Mouse (Mus musculus) gastrocnemius, adult 8-10 months (tissue): ENCODE measurements around the gene Pdzd2. TPM values are rescaled to one million over a fixed set of nuclear protein-coding genes. Genes with fewer than 3 reads are reported as not detected.

Experiments
- DNase-seq, 2 experiments: peaks; one replicate each; pipeline ENCODE4 v3.0.0; 2022; ENCODE audit warnings: low spot score in 2 of 2
- microRNA-seq: library from miRNA; unstranded; fragments of <30 nt; microRNA quantifications from one replicate; pipeline ENCODE4 v1.2.0, GENCODE M21; 2022
- total RNA-seq, 4 experiments: library from RNA; stranded (reverse); gene quantifications; 2 replicates each; pipeline ENCODE4 v1.2.4; 2022

Pdzd2 gene
- total RNA-seq, 4 experiments from 2014 or later: 12.9 to 17.2 (median 16.0) TPM

DNA sequence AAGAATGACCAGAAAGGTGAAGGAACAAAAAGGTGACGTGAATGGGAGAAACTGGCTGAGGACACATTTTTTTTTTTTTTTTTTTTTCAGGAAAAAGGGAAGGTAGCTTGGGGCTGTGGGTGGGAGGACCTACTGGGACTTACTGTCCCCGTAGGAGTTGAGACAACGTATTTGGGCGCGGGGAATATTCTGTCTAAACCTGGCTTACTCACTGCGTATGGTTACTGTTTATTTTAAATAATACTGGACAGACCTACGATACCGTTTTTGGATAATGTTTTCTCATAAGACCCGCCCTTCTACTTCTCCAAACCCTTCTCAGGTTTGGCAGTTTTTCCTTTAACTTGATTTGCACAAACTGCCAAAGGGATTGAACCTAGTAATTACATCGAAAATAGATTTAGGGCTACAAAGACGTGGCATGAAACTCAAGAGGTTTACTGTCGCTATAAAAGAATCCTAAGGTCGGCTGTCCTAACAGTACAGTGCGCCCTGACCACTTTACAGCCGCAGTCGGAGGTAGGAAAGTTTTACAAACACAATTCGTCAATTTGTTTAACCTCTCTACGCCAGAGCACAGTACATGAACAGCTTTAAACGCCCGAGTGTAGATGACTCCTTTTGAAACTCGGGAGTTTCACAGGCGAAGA is 419.2 kb downstream of the Pdzd2 start:
- no peak for DNase-seq

DNA sequence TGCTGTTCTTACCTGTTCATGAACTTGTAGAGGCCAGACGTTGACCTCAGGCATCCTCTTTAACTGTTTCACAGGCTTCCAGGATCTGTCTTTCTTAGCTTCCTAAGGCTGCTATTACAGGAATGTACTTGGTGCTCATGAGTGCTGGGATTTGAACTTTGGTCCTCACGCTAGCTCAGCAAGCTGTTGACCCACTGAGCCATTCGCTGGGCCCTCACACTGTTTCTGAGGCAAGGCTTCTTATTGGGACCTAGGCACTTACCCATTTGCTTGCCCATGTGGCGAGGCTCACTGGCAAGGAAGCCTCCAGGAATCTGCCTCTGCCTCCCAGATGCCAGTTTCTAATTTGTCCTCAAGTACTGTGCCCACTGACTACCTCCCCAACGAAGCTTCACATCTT is 419.8 kb downstream of the Pdzd2 start:
- no peak for DNase-seq

DNA sequence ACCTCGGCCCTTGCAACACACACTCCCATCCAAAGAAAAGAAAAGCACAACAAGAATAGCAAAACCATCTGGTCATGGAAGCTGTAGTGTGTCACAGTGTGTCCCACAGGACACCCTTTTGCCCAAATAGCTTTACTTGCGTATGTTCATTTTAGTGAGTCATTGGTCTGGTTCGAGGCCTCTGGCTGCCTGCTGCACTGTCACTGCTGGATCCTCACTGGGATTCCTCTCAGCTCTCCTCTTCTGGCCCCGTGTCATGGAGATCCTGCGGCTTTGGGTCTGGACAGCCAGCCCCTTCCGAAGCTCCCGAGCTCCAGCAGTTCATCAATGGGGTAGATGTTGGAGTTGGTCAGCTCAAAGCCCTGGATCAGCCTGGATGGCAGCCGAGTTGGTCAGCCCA is 421.3 kb downstream of the Pdzd2 start:
- no peak for DNase-seq

DNA sequence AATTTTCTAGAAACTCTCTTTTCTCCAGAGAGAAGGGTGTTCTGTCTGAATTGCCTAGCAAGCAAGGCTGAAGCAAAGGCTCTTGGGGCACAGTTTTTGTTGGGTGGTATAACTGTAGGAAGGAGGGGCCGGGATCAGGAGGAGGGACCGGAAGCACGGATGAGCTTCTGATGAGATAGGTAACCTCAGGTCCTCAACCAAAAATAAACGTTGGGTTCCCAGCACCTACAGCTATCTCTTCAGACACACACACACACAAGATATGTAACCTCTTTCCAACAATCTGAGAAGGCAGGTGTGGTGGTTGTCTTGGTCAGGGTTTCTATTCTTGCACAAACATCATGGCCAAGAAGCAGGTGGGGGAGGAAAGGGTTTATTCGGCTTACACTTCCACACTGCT is 422.4 kb downstream of the Pdzd2 start:
- no peak for DNase-seq

DNA sequence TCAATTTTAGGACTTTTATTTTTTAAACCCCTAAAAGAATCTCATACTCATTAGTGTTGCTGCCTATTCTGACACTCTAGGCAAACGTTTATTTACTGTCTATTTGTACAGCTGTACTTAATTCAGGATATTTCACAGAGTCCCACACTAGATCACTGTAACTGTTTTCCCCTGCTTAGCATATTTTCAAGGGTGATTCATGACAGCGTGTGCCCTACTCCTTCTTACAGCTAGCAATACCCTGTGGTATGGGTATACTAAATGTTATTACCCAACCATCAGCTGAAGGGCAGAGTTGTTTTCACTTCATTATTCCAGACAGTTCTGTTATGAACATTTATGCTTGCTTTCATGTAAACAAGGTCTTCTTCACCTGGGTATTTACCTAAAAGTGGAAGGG is 423.7 kb downstream of the Pdzd2 start:
- DNase-seq: no peak

DNA sequence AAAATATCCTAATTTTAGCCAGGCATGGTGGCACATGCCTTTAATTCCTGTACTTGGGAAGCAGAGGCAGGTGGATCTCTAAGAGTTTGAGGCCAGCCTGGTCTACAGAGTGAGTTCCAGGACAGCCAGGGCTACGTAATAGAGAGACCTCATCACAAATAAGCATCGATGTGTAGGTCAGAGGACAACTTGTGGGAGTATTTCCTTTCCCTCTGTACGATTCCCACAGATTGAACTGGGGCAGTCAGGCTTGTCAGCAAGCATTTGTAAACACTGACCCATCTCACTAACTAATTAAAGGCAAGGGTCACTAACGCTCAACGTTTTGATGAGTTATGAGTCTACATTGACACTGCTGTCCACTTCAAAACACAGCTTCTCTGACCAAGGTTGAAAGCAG is 425.1 kb downstream of the Pdzd2 start:
- no peak for DNase-seq

DNA sequence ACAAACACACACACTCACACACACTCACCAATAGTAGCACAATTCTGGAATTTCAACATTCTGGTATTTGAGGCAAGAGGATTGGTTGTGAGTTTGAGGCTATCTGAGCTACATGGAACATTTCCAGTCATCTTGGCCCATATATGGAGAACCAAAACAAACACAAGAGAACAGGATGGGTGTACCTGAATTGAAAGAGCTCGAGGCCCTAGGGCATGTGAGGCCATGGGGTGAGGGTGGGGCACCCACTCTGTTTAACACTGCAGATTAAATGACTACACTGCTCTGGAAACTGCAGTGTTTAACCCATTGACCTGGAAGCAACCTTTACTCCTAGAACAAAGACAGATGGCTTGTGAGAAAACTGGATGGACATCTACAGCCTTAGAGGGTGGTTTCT is 426.5 kb downstream of the Pdzd2 start:
- DNase-seq: no peak

DNA sequence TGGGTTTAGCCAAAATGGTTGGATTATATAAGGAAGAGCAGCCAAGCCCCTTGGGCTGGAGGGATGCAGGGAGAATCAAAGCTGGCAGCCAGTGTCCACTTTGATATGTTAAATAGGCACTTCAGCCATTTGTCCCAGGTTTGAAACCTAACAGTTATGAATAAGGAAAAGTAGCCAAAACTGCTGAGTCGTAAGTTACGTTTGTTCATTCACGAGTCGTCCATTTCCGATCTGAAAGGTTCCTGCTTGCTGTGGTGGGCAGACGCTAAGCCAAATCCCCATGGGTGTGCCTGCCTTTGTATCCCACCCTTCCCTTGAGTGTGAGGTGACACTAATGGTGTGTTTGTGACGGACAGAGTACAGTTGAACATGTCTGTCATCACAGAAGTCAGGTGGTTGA is 428.3 kb downstream of the Pdzd2 start:
- no peak for DNase-seq

DNA sequence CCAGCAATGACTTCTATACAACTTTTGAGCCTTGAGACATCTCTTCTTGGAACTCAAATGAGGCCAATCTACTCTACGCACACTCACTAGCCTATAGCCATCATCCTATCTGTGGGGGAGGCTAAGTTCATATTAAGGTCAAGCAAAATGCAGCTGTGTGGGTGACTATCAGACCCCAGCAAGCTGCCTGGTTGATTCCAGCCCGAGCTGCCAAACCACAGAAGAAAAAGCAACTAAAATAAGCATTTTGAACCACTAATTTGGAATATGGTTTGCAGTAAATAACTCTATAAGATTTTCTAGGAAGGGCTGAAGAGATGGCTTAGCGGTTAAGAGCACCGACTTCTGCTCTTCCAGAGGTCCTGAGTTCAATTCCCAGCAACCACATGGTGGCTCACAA is 429.0 kb downstream of the Pdzd2 start:
- DNase-seq: no peak

Small RNAs within 50 kb of the gene (microRNA-seq; reads per million reads assigned to microRNA genes)
- gene Gm24135 (not detected), gene Gm24302 (not detected)

Other genes with a start within 250 kb of the Pdzd2 start
- gene 6030458C11Rik, start 84.7 kb upstream of the Pdzd2 start, total RNA-seq: 10 to 100 TPM; 20.0 to 25.6 (median 23.0) TPM
- 10 to 100 TPM; 34.5 to 38.1 (median 36.3) TPM for gene Drosha, start 84.9 kb upstream of the Pdzd2 start, total RNA-seq